Mouse (Mus musculus): Measurements from ENCODE around the gene Tdrd7. TPM values are rescaled to one million over a fixed set of nuclear protein-coding genes. Genes with fewer than 3 reads are reported as not detected.

Gene Tdrd7
- 23.2 TPM for polyA plus RNA-seq (2021)

DNA sequence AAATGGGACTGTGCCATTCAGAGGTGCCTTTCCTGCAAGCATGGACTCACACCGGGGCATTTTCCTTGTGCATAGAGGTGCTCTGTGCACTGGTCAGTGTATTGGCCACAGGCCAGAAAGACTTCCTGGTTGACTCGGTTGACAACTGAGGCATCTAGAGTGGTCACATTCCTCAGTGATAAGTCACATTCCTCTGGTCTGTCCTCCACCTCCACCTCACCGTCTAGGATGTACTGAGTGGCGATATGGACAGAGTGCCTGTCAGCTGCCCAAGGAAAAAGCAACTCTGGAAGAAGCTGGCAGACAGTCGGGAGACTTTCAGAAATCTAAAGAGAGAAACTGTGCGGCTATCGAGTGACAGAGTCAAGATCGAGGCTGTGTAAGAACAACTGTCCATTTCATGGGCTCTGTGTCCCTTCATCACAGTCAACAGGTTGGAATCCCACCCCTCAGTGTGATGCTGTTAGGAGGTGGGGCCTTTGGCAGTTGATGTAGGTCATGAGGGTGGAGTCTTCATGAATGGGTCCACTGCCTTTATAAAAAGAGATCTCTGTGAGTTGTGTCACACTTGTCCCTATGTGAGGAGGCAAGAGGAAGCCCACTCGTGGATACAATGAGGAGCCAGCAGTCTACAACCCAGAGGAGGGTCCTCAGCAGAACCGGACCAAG lies at the start of gene Tdrd7:
Tdrd7 (plus strand) TSS at position 564 of the 669 bp plus-strand sequence.
- no peak for TF ChIP-seq CTCF (IDR thresholded peaks at IDR 0.05)
- ChIA-PET CTCF (interaction anchor here (1.1 to 1.6 kb wide), 2 partner anchors 9 to 76 kb away, joined by 3 to 4 read pairs; no protein-coding TSS in a partner anchor), POLR2A (interaction anchor here (0.9 kb wide), 1 partner anchor 135 kb away, joined by 3 read pairs; no protein-coding TSS in a partner anchor)
- in situ Hi-C loops (cut with MboI; ENCODE audit: low pct_unique_long_range_greater_than_20kb), result no loop called here
- H3K27me3 ChIP-seq, result no peaks in the 10 kb centered on the region
- DNase-seq (ENCODE audit: low read depth, low spot score) (peak; percentile 54), ATAC-seq (peak; percentile 65)

DNA sequence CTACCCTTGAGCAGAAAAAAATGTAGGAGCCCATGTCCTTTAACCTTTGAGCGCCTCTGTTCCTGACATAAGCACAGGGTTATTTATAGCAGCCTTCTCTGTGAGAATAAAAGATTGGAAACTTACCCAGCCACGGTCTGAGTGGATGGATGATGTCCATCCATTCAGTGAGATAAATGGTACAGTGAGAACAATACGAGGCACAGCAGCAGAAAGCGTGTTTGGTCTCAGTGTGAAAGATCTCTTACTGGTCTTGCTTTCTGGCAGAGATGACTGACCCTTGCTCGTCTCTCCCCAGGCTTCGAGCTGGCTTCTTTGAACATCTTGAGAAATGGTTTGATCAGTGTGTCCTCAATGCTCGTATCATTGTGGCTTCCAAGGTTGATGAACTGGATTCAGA lies 48.0 kb upstream of the Tdrd7 start:
- ATAC-seq, result no peak
- H3K27me3 ChIP-seq, result peaks cover 12% of the 10 kb centered on the region
- no peak for TF ChIP-seq CTCF (IDR thresholded peaks at IDR 0.05)
- ChIA-PET CTCF (no interaction called here), POLR2A (no interaction called here)
- in situ Hi-C loops (cut with MboI; ENCODE audit: low pct_unique_long_range_greater_than_20kb), result no loop called here
- no peak for DNase-seq (ENCODE audit: low read depth, low spot score)

DNA sequence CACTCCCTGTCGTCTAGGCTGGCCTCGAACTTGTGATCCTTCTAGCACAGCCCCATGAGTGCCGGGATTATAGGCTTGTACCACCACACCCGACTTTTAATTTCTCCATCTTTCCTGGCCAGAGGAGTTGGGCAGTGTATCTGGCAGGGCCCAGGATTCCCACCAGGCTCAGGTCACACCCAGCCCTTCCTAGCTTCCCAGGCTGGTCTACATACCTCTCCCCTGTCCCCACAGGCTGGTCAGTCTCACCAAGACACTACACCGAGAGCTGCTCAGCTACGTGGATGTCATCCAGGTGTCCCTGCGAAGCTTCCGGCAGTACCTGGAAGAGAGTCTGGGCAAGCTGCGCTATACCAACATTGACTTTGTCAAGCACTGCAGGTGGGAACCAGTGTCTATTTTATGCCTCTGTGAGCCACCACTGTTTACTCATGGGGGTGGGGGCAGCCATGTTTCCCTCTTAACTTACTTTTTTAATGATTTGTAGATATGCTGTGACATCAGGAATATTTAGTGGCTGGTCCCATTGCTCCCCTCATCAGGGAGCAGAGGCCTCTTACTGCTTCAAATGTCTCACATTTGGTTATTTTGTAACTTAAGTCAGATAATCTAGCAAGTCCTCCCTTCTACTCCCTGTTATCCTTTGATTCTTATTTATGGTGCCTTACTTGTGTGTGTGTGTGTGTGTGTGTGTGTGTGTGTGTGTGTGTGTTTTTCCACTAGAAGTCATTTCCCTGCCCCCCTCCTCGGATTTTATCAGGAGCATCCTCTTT lies 43.3 kb upstream of the Tdrd7 start:
- DNase-seq (ENCODE audit: low read depth, low spot score) (no peak), ATAC-seq (no peak)
- peaks cover 9% of the 10 kb centered on the region for H3K27me3 ChIP-seq
- no peak for TF ChIP-seq CTCF (IDR thresholded peaks at IDR 0.05)
- in situ Hi-C loops (cut with MboI; ENCODE audit: low pct_unique_long_range_greater_than_20kb), result no loop called here
- ChIA-PET CTCF (no interaction called here), POLR2A (no interaction called here)

DNA sequence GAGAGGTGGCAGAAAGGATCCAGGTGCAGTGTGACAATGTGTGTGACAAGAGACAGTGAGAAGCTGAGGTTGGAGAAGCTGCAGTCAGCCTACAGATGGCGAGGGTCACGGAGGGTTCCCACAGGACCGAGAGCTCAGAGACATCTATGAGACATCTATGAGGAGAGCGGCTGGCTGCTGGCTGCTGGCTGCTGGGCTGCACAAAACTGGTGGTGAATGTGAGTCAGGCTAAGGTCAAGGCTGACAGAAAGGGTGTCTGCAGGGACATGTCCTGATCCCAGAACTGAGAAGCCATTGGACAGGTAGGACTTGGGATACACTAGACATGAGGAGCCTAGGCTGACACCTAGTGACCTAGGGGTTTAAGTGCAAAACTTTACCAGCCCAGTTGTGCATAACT lies 41.1 kb upstream of the Tdrd7 start:
- ATAC-seq (no peak), DNase-seq (ENCODE audit: low read depth, low spot score) (no peak)
- CTCF ChIA-PET, result no interaction called here
- POLR2A ChIA-PET, result no interaction called here
- TF ChIP-seq CTCF (IDR thresholded peaks at IDR 0.05), result no peak
- peaks cover 2% of the 10 kb centered on the region for H3K27me3 ChIP-seq
- in situ Hi-C loops (cut with MboI; ENCODE audit: low pct_unique_long_range_greater_than_20kb), result no loop called here

DNA sequence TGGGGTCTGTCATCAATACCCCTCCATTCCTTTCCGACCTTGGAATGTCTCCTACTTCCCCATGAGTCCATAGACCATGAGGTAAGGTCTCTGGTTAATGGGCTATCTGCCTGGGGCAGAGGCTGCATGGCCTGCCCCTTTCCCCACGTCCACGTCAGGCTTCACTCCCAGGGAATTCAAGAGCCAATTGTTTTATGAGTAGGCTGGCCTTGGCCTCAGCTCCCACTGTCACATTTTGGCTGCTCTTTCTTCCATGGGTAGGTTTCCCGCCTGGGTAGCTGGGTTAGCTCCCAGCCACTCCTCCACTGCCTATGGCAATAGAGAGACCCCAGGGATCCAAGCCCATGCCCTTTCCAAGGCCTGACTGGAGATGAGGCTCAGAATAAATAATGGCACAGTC lies 36.6 kb upstream of the Tdrd7 start:
- no peak for DNase-seq (ENCODE audit: low read depth, low spot score)
- in situ Hi-C loops (cut with MboI; ENCODE audit: low pct_unique_long_range_greater_than_20kb), result no loop called here

DNA sequence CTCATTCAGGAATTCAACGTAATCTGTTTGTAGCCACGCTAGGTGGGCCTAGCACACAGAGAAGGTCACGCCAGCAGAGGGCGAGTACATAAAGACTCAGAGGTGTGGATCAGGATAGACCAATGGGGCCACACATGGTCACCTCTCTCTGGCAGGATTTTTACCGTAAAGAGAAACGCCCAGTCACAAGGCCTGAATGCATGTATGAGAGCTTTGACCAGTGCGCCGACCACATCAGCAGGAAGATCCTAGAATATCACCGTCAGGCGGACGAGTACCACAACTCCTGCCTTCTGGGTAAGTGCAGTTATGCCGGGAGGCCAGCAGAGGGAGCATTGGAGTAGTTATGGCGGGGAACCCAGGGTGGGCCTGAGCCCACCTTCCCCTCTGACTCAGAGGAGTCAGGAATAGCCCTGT lies 23.5 kb upstream of the Tdrd7 start:
- ATAC-seq (no peak), DNase-seq (ENCODE audit: low read depth, low spot score) (no peak)
- ChIA-PET POLR2A (no interaction called here), CTCF (interaction anchor here (1.7 kb wide), 1 partner anchor 26 kb away, joined by 5 read pairs; no protein-coding TSS in a partner anchor)
- H3K27me3 ChIP-seq, result no peaks in the 10 kb centered on the region
- in situ Hi-C loops (cut with MboI; ENCODE audit: low pct_unique_long_range_greater_than_20kb), result loop anchor here (5.0 kb wide), 1 partner anchor 181 kb away; no protein-coding TSS in a partner anchor
- TF ChIP-seq CTCF (IDR thresholded peaks at IDR 0.05), result no peak

More for the DNA sequence above, 36.6 kb upstream of the Tdrd7 start:
- H3K27me3 ChIP-seq, result no peaks in the 10 kb centered on the region
- TF ChIP-seq CTCF (IDR thresholded peaks at IDR 0.05), result no peak
- POLR2A ChIA-PET, result no interaction called here
- CTCF ChIA-PET, result no interaction called here
- ATAC-seq, result no peak

DNA sequence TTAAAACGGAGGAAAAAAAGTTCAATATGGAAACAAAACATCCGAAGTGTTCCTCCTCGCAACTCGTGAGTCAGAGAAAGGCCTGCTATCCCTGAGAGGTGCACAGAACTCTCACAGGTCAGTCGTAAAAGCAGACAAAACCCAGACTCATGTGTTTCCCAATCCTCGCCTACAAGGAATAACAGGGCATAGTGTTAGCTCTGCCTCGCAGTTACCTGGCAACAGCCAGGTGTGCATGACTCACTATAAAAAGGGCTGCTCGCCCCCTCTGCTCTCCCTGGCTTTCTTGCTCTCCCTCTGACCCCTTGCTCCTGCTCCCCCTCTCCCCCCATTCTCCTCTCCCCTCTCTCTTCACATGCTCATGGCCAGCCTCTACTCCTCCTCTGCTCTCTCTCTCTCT lies 17.4 kb upstream of the Tdrd7 start:
- POLR2A ChIA-PET, result no interaction called here
- no peak for ATAC-seq
- in situ Hi-C loops (cut with MboI; ENCODE audit: low pct_unique_long_range_greater_than_20kb), result no loop called here

DNA sequence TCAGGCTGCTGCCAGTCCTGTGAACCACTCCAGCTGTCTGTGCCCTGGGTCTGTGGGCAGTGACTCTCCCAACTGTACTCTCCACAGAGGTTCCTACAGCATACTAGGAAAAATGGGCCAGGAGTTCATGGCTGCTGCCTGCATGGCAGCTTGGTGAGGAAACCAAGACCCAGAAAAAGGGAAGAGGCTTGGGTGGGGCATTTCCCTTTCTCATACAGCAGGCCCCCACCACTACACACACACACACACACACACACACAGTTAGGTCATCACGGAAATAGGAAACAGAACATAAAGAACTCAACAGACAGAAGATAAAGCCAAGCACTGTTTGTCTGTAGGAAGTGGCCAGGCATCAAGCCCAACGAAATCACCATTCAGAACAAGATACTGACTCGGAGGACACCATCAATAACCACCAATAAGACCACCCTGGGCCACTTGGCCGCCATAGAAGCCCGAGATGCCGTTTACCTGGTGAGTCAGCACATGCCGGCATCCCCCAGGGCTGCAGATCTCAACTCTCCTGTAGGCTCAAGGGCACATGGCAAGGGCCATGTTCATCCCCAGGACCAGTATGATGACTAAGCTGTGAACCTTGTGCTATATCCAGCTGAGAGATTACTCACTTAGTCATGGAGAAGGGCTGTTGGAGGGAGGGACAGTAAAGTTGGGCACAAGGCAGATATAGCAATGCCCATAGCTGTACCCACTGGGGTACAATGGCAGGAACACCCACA lies 15.9 kb upstream of the Tdrd7 start:
- TF ChIP-seq CTCF (IDR thresholded peaks at IDR 0.05), result no peak
- CTCF ChIA-PET, result no interaction called here
- DNase-seq (ENCODE audit: low read depth, low spot score), result no peak
- no peaks in the 10 kb centered on the region for H3K27me3 ChIP-seq
- POLR2A ChIA-PET, result no interaction called here
- peak; percentile 62 for ATAC-seq
- in situ Hi-C loops (cut with MboI; ENCODE audit: low pct_unique_long_range_greater_than_20kb), result no loop called here

More for the DNA sequence above, 17.4 kb upstream of the Tdrd7 start:
- no peak for TF ChIP-seq CTCF (IDR thresholded peaks at IDR 0.05)
- CTCF ChIA-PET, result no interaction called here
- no peak for DNase-seq (ENCODE audit: low read depth, low spot score)
- H3K27me3 ChIP-seq, result no peaks in the 10 kb centered on the region

DNA sequence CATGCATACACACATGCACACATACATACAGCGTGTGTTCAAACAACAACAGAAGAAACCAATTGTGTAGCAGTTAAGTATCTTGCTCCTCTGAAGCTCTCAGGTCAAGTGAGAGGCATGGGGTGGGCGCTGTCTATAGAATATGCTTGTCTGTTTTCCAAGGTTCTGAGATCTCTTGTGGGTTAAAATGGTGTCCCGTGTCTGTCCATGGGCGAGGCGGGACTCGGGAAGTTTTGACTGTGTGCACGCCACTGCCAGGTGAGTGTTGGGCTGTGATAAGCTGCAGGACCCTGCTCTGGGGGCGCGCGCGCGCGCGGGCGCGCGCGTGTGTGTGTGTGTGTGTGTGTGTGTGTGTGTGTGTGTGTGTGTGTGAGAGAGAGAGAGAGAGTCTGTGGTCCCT lies 13.3 kb upstream of the Tdrd7 start:
- no peak for TF ChIP-seq CTCF (IDR thresholded peaks at IDR 0.05)
- in situ Hi-C loops (cut with MboI; ENCODE audit: low pct_unique_long_range_greater_than_20kb), result no loop called here
- CTCF ChIA-PET, result no interaction called here
- POLR2A ChIA-PET, result no interaction called here
- H3K27me3 ChIP-seq, result no peaks in the 10 kb centered on the region
- DNase-seq (ENCODE audit: low read depth, low spot score), result no peak
- ATAC-seq, result no peak

DNA sequence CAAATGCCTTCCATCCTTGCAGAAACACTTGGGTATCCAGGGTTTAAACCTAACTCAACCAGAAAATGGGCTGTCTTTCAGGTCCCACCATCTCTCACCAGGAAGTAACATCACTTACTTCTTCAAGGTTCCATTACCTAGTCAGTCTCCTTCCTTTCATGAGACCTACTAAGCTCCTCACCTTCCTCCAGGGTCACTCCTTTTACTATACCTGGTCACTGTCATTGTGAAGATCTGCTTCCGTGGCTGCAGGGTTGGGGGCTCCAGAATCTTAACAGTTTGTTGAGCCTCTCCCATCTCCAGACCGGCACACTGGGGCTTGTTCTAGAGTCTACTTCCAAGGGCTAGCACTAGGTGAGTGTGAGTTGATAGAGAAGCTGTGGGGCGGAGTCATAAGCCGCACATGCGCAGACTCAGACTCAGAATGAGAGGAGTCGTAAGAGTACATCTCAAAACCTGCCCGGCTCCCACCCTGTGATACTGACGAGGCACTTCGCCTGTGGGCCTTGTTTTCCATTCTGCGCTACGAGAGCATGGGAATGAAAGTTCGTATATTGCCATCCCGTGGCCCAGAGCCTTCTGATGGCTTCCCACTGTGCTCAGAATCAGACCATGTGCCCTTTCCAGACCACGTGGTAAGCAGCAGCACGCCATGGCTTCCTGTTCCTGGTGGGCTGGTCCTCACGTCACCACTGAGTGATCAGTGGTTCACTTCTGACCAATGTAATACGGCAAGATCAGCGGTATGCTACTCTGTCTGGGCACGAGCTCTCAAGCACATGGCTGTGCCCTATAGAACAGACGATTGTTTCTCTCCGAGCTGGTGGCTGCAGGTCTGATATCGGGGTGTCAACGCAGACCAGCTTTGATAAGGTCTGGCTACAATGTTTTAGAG lies 11.9 kb upstream of the Tdrd7 start:
- CTCF ChIA-PET, result no interaction called here
- no peaks in the 10 kb centered on the region for H3K27me3 ChIP-seq
- DNase-seq (ENCODE audit: low read depth, low spot score) (no peak), ATAC-seq (no peak)
- no peak for TF ChIP-seq CTCF (IDR thresholded peaks at IDR 0.05)
- POLR2A ChIA-PET, result no interaction called here
- in situ Hi-C loops (cut with MboI; ENCODE audit: low pct_unique_long_range_greater_than_20kb), result no loop called here

Data from Patski (cell line).